Mouse (Mus musculus): ENCODE results near the gene Txndc12.

DNA sequence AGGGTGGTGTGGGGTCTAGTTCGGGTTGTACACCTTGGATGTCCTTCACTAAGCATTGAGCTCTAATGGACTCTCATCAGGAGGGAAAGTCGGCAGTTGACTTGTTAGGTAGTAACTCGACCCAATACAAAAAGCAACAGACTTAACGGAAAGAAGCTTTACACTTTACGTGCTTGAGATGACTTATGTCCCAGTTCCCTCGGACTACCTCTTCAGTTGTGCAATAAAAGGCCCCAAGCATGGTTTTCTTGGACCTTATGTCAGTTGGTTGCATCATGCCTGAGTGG lies 630 bp upstream of the Txndc12 start:
- TF ChIP-seq MAFK (IDR thresholded peaks at IDR 0.05; ENCODE audit: insufficient replicate concordance, low read length) (no peak), NRF1 (IDR thresholded peaks at IDR 0.05; ENCODE audit: low read depth, low read length) (no peak)

All from CH12.LX (cell line).